Mouse (Mus musculus) kidney, postnatal 0 days (tissue): Measurements from ENCODE around the gene Gm15217. TPM values are rescaled to one million over a fixed set of nuclear protein-coding genes. Genes with fewer than 3 reads are reported as not detected.
A peak's percentile ranks its signal among the peaks of the same experiment; 100 is the strongest.

Experiments used
- ATAC-seq: fragments of 200-750 bp; cut with Nextera tagmentation; replicated peaks from 2 replicates; pipeline ENCODE4 v1.8.0; 2017; ENCODE audit warnings: low read depth, moderate number of reproducible peaks, moderate TSS enrichment, moderate library complexity; ENCODE audit not compliant: low FRiP score
- DNase-seq: peaks from one replicate; pipeline ENCODE4 v3.0.0-alpha.2; 2016; ENCODE audit warnings: low spot score
- H3K27ac ChIP-seq: fragments of 300-500 bp; sonication (generic); 2 replicates; pipeline ENCODE4 v1.5.1; 2014; ENCODE audit warnings: mild to moderate bottlenecking
- H3K27me3 ChIP-seq: fragments of 300-500 bp; sonication (generic); 2 replicates; pipeline ENCODE4 v1.6.1; 2014; ENCODE audit warnings: low read length, mixed read lengths; ENCODE audit not compliant: insufficient read depth
- H3K36me3 ChIP-seq: fragments of 300-500 bp; sonication (generic); 2 replicates; pipeline ENCODE4 v1.6.1; 2014; ENCODE audit warnings: low read length, mixed read lengths; ENCODE audit not compliant: insufficient read depth
- H3K4me1 ChIP-seq: fragments of 300-500 bp; sonication (generic); replicated peaks from 2 replicates; pipeline ENCODE4 v1.6.1; 2014; ENCODE audit warnings: antibody characterized with exemption, low read length, mixed read lengths; ENCODE audit not compliant: insufficient read depth
- H3K4me2 ChIP-seq: fragments of 300-500 bp; sonication (generic); 2 replicates; pipeline ENCODE4 v1.6.1; 2014; ENCODE audit warnings: mild to moderate bottlenecking, low read length, moderate library complexity, mixed read lengths
- H3K4me3 ChIP-seq: fragments of 300-500 bp; sonication (generic); replicated peaks from 2 replicates; pipeline ENCODE4 v1.5.1; 2014; ENCODE audit warnings: low read depth, low read length
- H3K9ac ChIP-seq: fragments of 300-500 bp; sonication (generic); 2 replicates; pipeline ENCODE4 v1.6.1; 2014; ENCODE audit warnings: low read depth, low read length
- H3K9me3 ChIP-seq: fragments of 300-500 bp; sonication (generic); replicated peaks from 2 replicates; pipeline ENCODE4 v1.6.1; 2016; ENCODE audit warnings: low read length, inconsistent platforms, mixed read lengths
- CTCF ChIP-seq: IDR thresholded peaks from 2 replicates; pipeline ENCODE4 v1.5.1; 2016; ENCODE audit warnings: antibody characterized with exemption, low read depth, mild to moderate bottlenecking, moderate library complexity
- WGBS: fragments of 180-500 bp; shearing (Covaris S2); extraction: QIAGEN DNeasy Blood & Tissue Kit; methylation state at CpG from one replicate; pipeline ENCODE4 v1.1.7; 2014; 5-methylcytosine and 5-hydroxymethylcytosine counted together
- polyA plus RNA-seq: library from polyadenylated mRNA; unstranded; fragments of >200 nt; fragmentation: Nextera tagmentation; extraction: Ambion mirVana; gene quantifications from 2 replicates; pipeline ENCODE4 v1.2.1, GENCODE M21; 2015

The Gm15217 gene
- polyA plus RNA-seq, 1 experiment from 2014 or later = 6.4 TPM

DNA sequence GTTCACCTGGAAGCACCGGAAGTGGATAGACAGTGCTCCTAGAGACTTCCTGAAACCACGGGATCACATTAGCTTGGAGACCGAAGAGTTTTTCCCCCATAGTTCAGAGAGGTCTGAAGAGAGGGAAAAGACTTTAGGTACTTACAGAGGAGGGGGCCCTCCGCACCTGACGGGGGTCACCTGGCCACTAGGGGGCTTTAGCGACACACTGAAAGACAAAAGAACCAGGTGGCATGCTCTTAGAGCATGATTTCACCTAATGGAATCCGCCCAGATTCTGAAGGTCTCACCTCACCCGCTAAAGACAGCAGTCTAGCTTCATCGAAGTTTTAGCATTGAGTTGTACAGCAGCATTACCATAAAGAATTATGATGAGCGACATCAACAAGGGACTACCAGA lies 16.0 kb upstream of the Gm15217 start:
- TF ChIP-seq CTCF = peak; percentile 55
- WGBS = 43% methylated on average over 10 of the region's 10 CpGs
- no peak overlapping the region for H3K9ac ChIP-seq
- H3K4me3 ChIP-seq = no peak overlapping the region
- ATAC-seq (no peak), DNase-seq (no peak)
- H3K27ac ChIP-seq = no peak overlapping the region
- no peaks in the 10 kb centered on the region for H3K9me3 ChIP-seq
- no peaks in the 10 kb centered on the region for H3K4me1 ChIP-seq
- no peak overlapping the region for H3K4me2 ChIP-seq
- no peaks in the 10 kb centered on the region for H3K36me3 ChIP-seq
- no peaks in the 10 kb centered on the region for H3K27me3 ChIP-seq

DNA sequence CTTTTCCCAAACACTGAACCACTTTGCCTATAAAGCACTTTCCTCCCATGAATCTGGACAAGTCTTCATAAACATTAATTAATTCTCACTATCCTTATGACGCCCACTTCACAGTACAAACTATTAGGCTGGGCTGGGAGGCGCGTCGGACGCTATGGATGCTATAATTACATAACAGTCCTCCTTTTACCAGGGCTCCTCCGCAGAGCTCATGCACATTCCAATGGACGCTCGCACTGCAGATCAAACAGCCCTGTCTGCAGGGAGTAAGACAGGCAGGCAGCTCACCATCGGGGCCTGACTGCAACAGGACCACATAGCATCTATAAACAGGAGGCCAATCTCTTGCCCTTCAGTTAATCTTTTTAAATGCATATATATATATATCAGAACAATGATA lies 6.8 kb upstream of the Gm15217 start:
- Histone ChIP-seq H3K4me3 (no peak overlapping the region), H3K9ac (no peak overlapping the region), H3K27ac (no peak overlapping the region), H3K4me2 (no peak overlapping the region), H3K9me3 (no peaks in the 10 kb centered on the region), H3K4me1 (no peaks in the 10 kb centered on the region), H3K36me3 (no peaks in the 10 kb centered on the region), H3K27me3 (no peaks in the 10 kb centered on the region)
- DNase-seq (no peak), ATAC-seq (no peak)
- TF ChIP-seq CTCF = no peak
- WGBS = 37% methylated on average over 9 of the region's 9 CpGs

DNA sequence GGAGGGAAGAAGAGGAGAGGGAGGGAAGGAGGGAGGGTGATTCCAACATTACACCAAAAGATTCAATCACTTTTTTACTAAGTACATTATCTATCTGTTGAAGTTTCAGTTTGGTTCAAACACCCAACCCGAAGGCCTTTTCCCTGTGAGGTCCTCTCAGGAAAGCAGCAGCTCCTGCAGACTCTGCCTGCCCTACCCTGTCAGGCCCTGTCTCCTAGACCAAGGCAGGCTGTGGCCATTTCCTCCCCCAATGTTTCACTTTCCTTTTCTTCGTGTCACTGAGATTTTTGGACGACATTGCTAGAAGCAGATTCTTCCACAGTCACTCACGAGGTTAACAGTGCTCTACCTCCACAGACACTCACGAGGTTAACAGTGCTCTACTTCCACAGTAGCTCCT lies 3.4 kb upstream of the Gm15217 start:
- no peak for ATAC-seq
- no peak overlapping the region for H3K9ac ChIP-seq

DNA sequence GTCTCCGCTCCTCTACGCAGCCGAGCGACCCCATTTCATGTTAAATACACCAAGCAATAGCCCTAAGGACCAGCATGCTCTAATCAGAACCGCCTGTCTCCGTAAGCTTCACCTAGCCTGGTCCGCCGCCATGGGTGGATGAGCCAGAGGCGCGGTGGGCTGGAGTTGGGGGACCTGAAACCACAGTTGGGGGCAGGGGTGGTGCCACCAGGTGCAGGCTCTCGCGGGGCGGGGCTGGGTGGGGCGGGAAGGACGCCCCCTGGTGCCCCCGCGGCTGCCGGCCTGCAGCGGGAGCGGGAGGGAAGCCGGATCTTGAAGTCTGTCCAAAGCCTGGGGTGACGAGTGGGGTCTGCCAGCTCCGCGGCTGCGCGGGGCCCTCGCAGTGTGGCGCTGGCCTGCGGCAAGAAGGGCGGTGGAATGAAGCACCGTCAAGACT lies 1.1 kb downstream of the Gm15217 start:
- peak; percentile 38; the same call in 1 of the 2 replicates for TF ChIP-seq CTCF
- Histone ChIP-seq H3K9me3 (no peaks in the 10 kb centered on the region), H3K4me3 (peak overlapping the region; percentile 19), H3K27ac (no peak overlapping the region), H3K27me3 (no peaks in the 10 kb centered on the region), H3K4me1 (peaks cover 3% of the 10 kb centered on the region; the same call in 1 of the 2 replicates), H3K36me3 (peaks cover 7% of the 10 kb centered on the region; the same call in 1 of the 2 replicates), H3K4me2 (peak overlapping the region; percentile 56), H3K9ac (peak overlapping the region; percentile 43; the same call in 1 of the 2 replicates)
- WGBS = 14% methylated on average over 31 of the region's 31 CpGs
- DNase-seq = no peak
- ATAC-seq = peak; percentile 58; the same call in 1 of the 2 replicates

More for the DNA sequence above, 3.4 kb upstream of the Gm15217 start:
- no peak for TF ChIP-seq CTCF
- 60% methylated on average over 5 of the region's 5 CpGs for WGBS
- H3K27ac ChIP-seq = no peak overlapping the region
- H3K4me2 ChIP-seq = no peak overlapping the region
- no peaks in the 10 kb centered on the region for H3K36me3 ChIP-seq
- H3K4me3 ChIP-seq = no peak overlapping the region
- H3K4me1 ChIP-seq = no peaks in the 10 kb centered on the region
- H3K9me3 ChIP-seq = no peaks in the 10 kb centered on the region
- DNase-seq = no peak
- no peaks in the 10 kb centered on the region for H3K27me3 ChIP-seq

DNA sequence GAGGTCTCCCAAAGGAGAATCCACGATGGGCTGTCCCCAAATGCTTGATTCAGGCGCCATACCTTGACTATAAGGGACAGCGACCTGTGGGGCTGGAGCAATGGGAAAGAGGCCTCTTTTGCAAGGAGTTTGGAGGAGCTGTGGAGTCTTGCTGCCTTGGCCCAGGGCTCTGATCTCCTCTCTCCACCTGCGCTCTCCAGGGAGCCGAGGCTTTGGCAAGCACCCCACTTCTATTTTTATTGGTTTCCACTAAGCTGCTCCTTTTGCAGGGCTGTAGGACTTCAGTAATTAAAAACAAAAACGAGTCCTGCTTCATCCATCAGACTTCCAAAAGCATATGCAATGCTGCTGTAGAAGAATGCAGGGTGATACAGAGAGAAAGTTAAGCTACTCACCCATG lies 2.2 kb downstream of the Gm15217 start:
- H3K27ac ChIP-seq = no peak overlapping the region
- TF ChIP-seq CTCF = no peak
- H3K4me2 ChIP-seq = no peak overlapping the region
- H3K4me1 ChIP-seq = peaks cover 8% of the 10 kb centered on the region; the same call in 1 of the 2 replicates
- H3K9me3 ChIP-seq = no peaks in the 10 kb centered on the region
- no peak overlapping the region for H3K9ac ChIP-seq
- no peaks in the 10 kb centered on the region for H3K27me3 ChIP-seq
- WGBS = 71% methylated on average over 6 of the region's 6 CpGs
- no peak for ATAC-seq
- DNase-seq = no peak
- H3K36me3 ChIP-seq = peaks cover 7% of the 10 kb centered on the region; the same call in 1 of the 2 replicates
- H3K4me3 ChIP-seq = no peak overlapping the region

DNA sequence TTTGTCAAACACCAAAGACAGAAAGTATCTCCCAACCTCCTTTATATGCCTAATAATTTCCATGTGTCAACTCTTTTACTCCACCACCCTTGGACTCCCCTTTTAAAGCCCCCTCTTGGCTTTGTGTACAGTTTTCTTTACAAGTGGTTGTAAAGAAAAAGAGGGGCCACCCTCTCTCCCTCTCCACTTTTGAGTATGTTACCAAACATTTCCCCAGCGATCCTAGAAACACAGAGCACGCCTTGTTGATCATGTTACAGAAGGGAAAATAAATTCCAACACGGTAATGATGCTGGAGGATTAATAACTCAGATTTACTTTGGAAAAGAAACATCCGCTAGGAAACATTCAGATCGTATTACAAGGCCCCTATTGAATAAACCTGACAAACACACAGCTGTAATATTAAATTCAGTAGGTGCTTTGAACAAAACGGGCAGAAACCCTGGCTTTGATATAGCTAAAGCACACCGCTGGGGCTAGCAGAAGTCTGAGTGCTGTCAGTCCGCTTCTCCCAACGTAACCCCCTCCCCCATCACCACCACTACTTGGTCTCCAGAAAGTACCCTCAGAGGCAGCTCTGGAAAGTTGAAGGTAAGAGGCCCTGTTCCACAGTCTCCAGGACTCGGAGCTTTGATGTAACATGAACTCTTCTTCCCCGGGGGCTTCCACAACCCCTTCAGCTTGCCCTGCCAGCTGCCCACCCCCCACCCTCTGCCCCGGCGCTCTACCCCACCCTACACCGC lies 5.9 kb downstream of the Gm15217 start:
- peaks cover 7% of the 10 kb centered on the region; the same call in 1 of the 2 replicates for H3K36me3 ChIP-seq
- peaks cover 15% of the 10 kb centered on the region; the same call in 1 of the 2 replicates for H3K4me1 ChIP-seq
- peak overlapping the region; percentile 56 for H3K4me3 ChIP-seq
- no peak for TF ChIP-seq CTCF
- no peak overlapping the region for H3K27ac ChIP-seq
- DNase-seq = peak; percentile 55
- no peaks in the 10 kb centered on the region for H3K9me3 ChIP-seq
- no peak for ATAC-seq
- 16% methylated on average over 14 of the region's 14 CpGs for WGBS
- H3K9ac ChIP-seq = peak overlapping the region; percentile 69
- peak overlapping the region; percentile 72 for H3K4me2 ChIP-seq
- H3K27me3 ChIP-seq = no peaks in the 10 kb centered on the region
